Mouse (Mus musculus) A20 (cell line): Measurements from ENCODE around the gene Yipf2.

Experiments used
- DNase-seq: peaks from one replicate; pipeline ENCODE4 v3.0.0-alpha.2; 2011; ENCODE audit warnings: low read depth, low spot score

Gene Yipf2

GRCm38 (mm10) chr9:21592703-21593121, at the start of gene Yipf2, which contains the start of gene Timm29:
Gene Yipf2, minus strand, starts transcription at chr9:21592828.
Gene Timm29, plus strand, starts transcription at chr9:21592722.
- peak; percentile 91 for DNase-seq

- no peak for DNase-seq
These were observed 46.4 kb upstream of the Yipf2 start for GRCm38 (mm10) chr9:21639031-21639430.

- no peak for DNase-seq
These were observed 43.0 kb upstream of the Yipf2 start for GRCm38 (mm10) chr9:21635639-21636038.

- DNase-seq, result no peak
These were observed 40.5 kb upstream of the Yipf2 start for GRCm38 (mm10) chr9:21633106-21633505.

GRCm38 (mm10) chr9:21630673-21631072, 38.0 kb upstream of the Yipf2 start:
- peak; percentile 43 for DNase-seq

GRCm38 (mm10) chr9:21627145-21627795, 34.6 kb upstream of the Yipf2 start:
- DNase-seq, result peak; percentile 78

GRCm38 (mm10) chr9:21626571-21626970, 33.9 kb upstream of the Yipf2 start:
- peak; percentile 57 for DNase-seq

GRCm38 (mm10) chr9:21625342-21626339, 33.0 kb upstream of the Yipf2 start:
- peak; percentile 81 for DNase-seq

GRCm38 (mm10) chr9:21622676-21623075, 30.0 kb upstream of the Yipf2 start:
- no peak for DNase-seq

GRCm38 (mm10) chr9:21620229-21620628, 27.6 kb upstream of the Yipf2 start:
- no peak for DNase-seq

GRCm38 (mm10) chr9:21617066-21617465, 24.4 kb upstream of the Yipf2 start:
- peak; percentile 47 for DNase-seq

- DNase-seq, result peak; percentile 84
These were observed 23.7 kb upstream of the Yipf2 start for GRCm38 (mm10) chr9:21616232-21616781.

GRCm38 (mm10) chr9:21615617-21616231, 23.1 kb upstream of the Yipf2 start, which contains the start of gene Smarca4:
Gene Smarca4, plus strand, starts transcription at chr9:21616169.
- DNase-seq, result peak; percentile 96

GRCm38 (mm10) chr9:21614864-21615616, 22.4 kb upstream of the Yipf2 start:
- peak; percentile 37 for DNase-seq

- DNase-seq, result peak; percentile 63
These were observed 17.2 kb upstream of the Yipf2 start for GRCm38 (mm10) chr9:21609861-21610260.

GRCm38 (mm10) chr9:21606648-21607047, 14.0 kb upstream of the Yipf2 start:
- no peak for DNase-seq

- DNase-seq, result no peak
These were observed 13.2 kb upstream of the Yipf2 start for GRCm38 (mm10) chr9:21605865-21606264.

GRCm38 (mm10) chr9:21604119-21604518, 11.5 kb upstream of the Yipf2 start:
- no peak for DNase-seq

- DNase-seq, result peak; percentile 69
These were observed 9.2 kb upstream of the Yipf2 start for GRCm38 (mm10) chr9:21601722-21602399.

- no peak for DNase-seq
These were observed 8.4 kb upstream of the Yipf2 start for GRCm38 (mm10) chr9:21601073-21601472.
